ENCODE assay signal across 17 mouse cellular contexts in genomic region chr12:55481739-55482138, GRCm38 (mm10).
"Had no signal": no experiment of that assay in that cellular context is flagged by ENCODE, and none has a peak within 500 bp of the region (broad histone marks: within the 10 kb centered on the region; RNA-seq: fewer than 3 reads in every experiment).

No protein-coding gene starts in this region.

- H3K36me3 ChIP-seq: midbrain, embryonic 15.5 days; neural tube, embryonic 12.5 days; stomach, embryonic 15.5 days had no signal

- H3K4me3 ChIP-seq: lung, embryonic 15.5 days; megakaryocyte, embryonic 14.5 days; midbrain, embryonic 13.5 days; midbrain, embryonic 15.5 days; neural tube, embryonic 12.5 days; stomach, embryonic 15.5 days had no signal

- DNase-seq: liver, postnatal 0 days; lung, adult 2 months; lung, postnatal 14 days; lung, postnatal 36 days; right cerebral cortex, postnatal 14 days; thymus, adult 2 months; thymus, postnatal 25 days had no signal

- H3K9me3 ChIP-seq: lung, embryonic 15.5 days; midbrain, embryonic 13.5 days; midbrain, embryonic 15.5 days; neural tube, embryonic 12.5 days; stomach, embryonic 15.5 days had no signal

- H3K27me3 ChIP-seq: lung, embryonic 15.5 days; midbrain, embryonic 13.5 days; midbrain, embryonic 15.5 days; neural tube, embryonic 12.5 days; stomach, embryonic 15.5 days had no signal

- ATAC-seq: liver, postnatal 0 days; lung, postnatal 0 days; midbrain, embryonic 13.5 days; midbrain, embryonic 15.5 days had no signal

- H3K9ac ChIP-seq: liver, postnatal 0 days; lung, embryonic 15.5 days; midbrain, embryonic 13.5 days; midbrain, embryonic 15.5 days; neural tube, embryonic 12.5 days; stomach, embryonic 15.5 days had no signal

- H3K4me2 ChIP-seq: lung, embryonic 15.5 days; midbrain, embryonic 11.5 days; midbrain, embryonic 13.5 days; midbrain, embryonic 15.5 days; neural tube, embryonic 12.5 days; stomach, embryonic 15.5 days had no signal

- H3K4me1 ChIP-seq: lung, embryonic 15.5 days; midbrain, embryonic 13.5 days; midbrain, embryonic 15.5 days; neural tube, embryonic 12.5 days; stomach, embryonic 15.5 days had no signal

- H3K27ac ChIP-seq: lung, embryonic 15.5 days; macrophage; midbrain, embryonic 13.5 days; midbrain, embryonic 15.5 days; neural tube, embryonic 12.5 days; stomach, embryonic 15.5 days; stomach, postnatal 0 days had no signal
